Mouse (Mus musculus): ENCODE measurements at regions not wholly inside any gene's neighbourhood (a gene's known extent, or its start where the extent isn't known, plus 50 kb on each side); places are given as distances from the start of the nearest gene placed in this dataset.
A peak's percentile ranks its signal among the peaks of the same experiment; 100 is the strongest.

DNA sequence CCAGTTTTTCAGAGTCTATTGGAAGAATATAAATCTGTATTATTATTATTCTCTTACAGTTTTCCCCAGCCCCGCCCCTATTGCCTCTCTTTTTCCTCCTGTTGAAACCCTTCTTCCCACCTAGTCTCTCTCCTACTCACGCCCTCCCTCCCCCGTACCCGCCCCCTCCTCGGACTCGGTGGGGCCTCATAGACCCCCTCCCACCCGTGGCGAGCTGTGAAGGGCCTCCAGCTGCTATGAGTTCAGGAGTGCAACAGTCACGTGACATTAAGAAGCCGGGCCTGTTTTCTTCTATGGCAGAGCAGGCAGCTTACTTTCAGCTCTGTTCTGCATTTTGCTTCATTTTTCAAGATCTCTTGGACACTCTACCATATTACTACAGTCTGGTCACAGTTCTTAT, 139.8 kb downstream of the Icos start:
- ATAC-seq (ENCODE audit: low FRiP score) (no peak), DNase-seq (ENCODE audit: low spot score) (no peak)
- no peak overlapping the region for H3K9ac ChIP-seq (replicated peaks; ENCODE audit: low read length, poor library complexity, severe bottlenecking)
- H3K4me2 ChIP-seq (ENCODE audit: low read depth, low read length, poor library complexity, severe bottlenecking) = no peak overlapping the region
- 27% methylated on average over 10 of the region's 10 CpGs for WGBS
- H3K36me3 ChIP-seq (ENCODE audit: insufficient read depth, low read length) = no peaks in the 10 kb centered on the region
- no peak overlapping the region for H3K27ac ChIP-seq (ENCODE audit: low read depth, low read length)
- no peak overlapping the region for H3K4me3 ChIP-seq (ENCODE audit: low read depth, low read length)
- H3K4me1 ChIP-seq (ENCODE audit: insufficient read depth, low read length) = no peaks in the 10 kb centered on the region
- no peak for TF ChIP-seq CTCF (IDR thresholded peaks at IDR 0.05)
- H3K27me3 ChIP-seq (ENCODE audit: insufficient read depth, low read length) = no peaks in the 10 kb centered on the region
- no peaks in the 10 kb centered on the region for H3K9me3 ChIP-seq (ENCODE audit: low read length)

GRCm38 (mm10) chr1:61118071-61118470, 140.3 kb downstream of the Icos start:
- Histone ChIP-seq H3K4me1 (ENCODE audit: insufficient read depth, low read length) (no peaks in the 10 kb centered on the region), H3K4me3 (ENCODE audit: low read depth, low read length) (no peak overlapping the region), H3K27ac (ENCODE audit: low read depth, low read length) (no peak overlapping the region), H3K9me3 (ENCODE audit: low read length) (no peaks in the 10 kb centered on the region), H3K36me3 (ENCODE audit: insufficient read depth, low read length) (no peaks in the 10 kb centered on the region), H3K27me3 (ENCODE audit: insufficient read depth, low read length) (no peaks in the 10 kb centered on the region), H3K9ac (replicated peaks; ENCODE audit: low read length, poor library complexity, severe bottlenecking) (no peak overlapping the region), H3K4me2 (ENCODE audit: low read depth, low read length, poor library complexity, severe bottlenecking) (no peak overlapping the region)
- WGBS = 48% methylated on average over 4 of the region's 4 CpGs
- TF ChIP-seq CTCF (IDR thresholded peaks at IDR 0.05) = no peak
- no peak for DNase-seq (ENCODE audit: low spot score)
- no peak for ATAC-seq (ENCODE audit: low FRiP score)

DNA sequence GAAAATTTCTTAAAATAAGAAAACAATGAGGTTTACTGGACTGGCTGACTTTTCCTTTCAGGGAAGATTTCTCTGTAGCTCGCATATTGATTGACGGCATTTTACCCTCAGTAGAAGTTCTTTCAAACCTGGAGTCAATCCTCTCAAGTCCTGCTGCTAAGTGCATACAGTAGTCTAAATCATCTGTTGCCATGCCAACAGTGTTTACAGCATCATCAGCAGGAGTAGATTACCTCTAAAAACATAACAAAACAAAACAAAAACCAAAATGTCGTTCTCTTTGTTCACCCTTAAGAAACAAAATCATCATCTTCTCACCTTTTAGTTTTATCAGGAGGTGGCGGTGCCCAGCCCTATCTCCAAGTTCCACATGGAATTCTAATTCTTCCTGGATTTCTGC, 143.8 kb downstream of the Icos start:
- no peaks in the 10 kb centered on the region for H3K27me3 ChIP-seq (ENCODE audit: insufficient read depth, low read length)
- WGBS = 47% methylated on average over 4 of the region's 4 CpGs
- no peak overlapping the region for H3K9ac ChIP-seq (replicated peaks; ENCODE audit: low read length, poor library complexity, severe bottlenecking)
- no peak for ATAC-seq (ENCODE audit: low FRiP score)
- H3K36me3 ChIP-seq (ENCODE audit: insufficient read depth, low read length) = no peaks in the 10 kb centered on the region
- no peak for DNase-seq (ENCODE audit: low spot score)
- H3K4me3 ChIP-seq (ENCODE audit: low read depth, low read length) = no peak overlapping the region
- no peaks in the 10 kb centered on the region for H3K9me3 ChIP-seq (ENCODE audit: low read length)
- no peaks in the 10 kb centered on the region for H3K4me1 ChIP-seq (ENCODE audit: insufficient read depth, low read length)
- H3K27ac ChIP-seq (ENCODE audit: low read depth, low read length) = no peak overlapping the region
- TF ChIP-seq CTCF (IDR thresholded peaks at IDR 0.05) = no peak
- no peak overlapping the region for H3K4me2 ChIP-seq (ENCODE audit: low read depth, low read length, poor library complexity, severe bottlenecking)

- H3K27me3 ChIP-seq (ENCODE audit: insufficient read depth, low read length) = no peaks in the 10 kb centered on the region; the same call in 1 of the 2 replicates
- DNase-seq (ENCODE audit: low spot score) (no peak), ATAC-seq (ENCODE audit: low FRiP score) (no peak)
- no peak overlapping the region for H3K4me3 ChIP-seq (ENCODE audit: low read depth, low read length)
- no peak overlapping the region for H3K4me2 ChIP-seq (ENCODE audit: low read depth, low read length, poor library complexity, severe bottlenecking)
- H3K27ac ChIP-seq (ENCODE audit: low read depth, low read length) = no peak overlapping the region
- 0 out of 2 replicates have a peak, but pooled peaks have one; percentile 6 for TF ChIP-seq CTCF (IDR thresholded peaks at IDR 0.05)
- no peaks in the 10 kb centered on the region for H3K4me1 ChIP-seq (ENCODE audit: insufficient read depth, low read length)
- H3K36me3 ChIP-seq (ENCODE audit: insufficient read depth, low read length) = no peaks in the 10 kb centered on the region
- no peak overlapping the region for H3K9ac ChIP-seq (replicated peaks; ENCODE audit: low read length, poor library complexity, severe bottlenecking)
- WGBS = 95% methylated on average over 2 of the region's 2 CpGs
- H3K9me3 ChIP-seq (ENCODE audit: low read length) = no peaks in the 10 kb centered on the region
These were observed 147.4 kb downstream of the Icos start for GRCm38 (mm10) chr1:61125127-61125526.

DNA sequence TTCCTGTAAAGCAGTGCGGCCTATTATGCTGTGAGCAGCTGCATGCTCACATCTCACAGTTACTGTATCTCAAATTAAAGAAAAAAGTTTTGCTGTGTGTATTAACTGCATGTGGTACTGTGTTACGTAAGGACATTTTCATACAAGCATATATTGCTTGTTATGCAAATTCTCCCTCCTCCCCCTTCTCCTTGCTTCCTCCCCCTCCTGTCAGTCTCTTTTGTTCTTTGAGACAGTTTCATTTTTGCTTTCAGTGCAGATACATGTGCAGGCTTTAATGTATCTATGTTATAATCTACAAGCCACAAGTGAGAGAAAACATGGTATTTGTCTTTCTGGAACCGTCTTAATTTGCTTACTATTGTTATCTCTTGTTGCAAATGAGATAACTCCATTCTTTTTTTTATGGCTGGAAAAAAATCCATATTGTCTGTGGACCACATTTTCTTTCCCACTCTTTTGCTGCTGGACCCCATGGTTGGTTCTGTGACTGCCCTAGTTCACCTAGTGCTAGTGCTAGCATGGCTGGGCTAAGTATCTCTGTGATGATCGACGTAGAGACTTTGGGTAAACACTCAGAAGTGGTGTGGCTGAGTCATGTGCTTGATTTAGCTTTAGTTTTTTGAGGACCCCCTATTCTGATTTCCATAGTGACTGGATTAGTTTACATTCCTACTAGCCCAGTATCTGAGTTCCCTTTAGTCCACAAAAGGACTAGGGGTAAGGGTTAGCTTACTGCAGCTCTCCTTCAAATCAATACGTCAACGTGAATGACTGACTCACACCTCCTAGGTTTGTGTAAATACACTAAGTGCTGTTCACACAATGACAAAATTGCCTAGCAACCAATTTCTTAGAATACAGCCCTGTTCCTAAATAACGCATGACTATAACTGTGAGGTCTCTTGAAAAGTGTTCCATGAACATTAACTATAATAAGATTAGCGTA, 158.1 kb downstream of the Icos start:
- Histone ChIP-seq H3K4me1 (ENCODE audit: insufficient read depth, low read length) (no peaks in the 10 kb centered on the region), H3K27me3 (ENCODE audit: insufficient read depth, low read length) (no peaks in the 10 kb centered on the region), H3K9ac (replicated peaks; ENCODE audit: low read length, poor library complexity, severe bottlenecking) (no peak overlapping the region), H3K36me3 (ENCODE audit: insufficient read depth, low read length) (no peaks in the 10 kb centered on the region), H3K9me3 (ENCODE audit: low read length) (no peaks in the 10 kb centered on the region), H3K4me3 (ENCODE audit: low read depth, low read length) (no peak overlapping the region), H3K4me2 (ENCODE audit: low read depth, low read length, poor library complexity, severe bottlenecking) (no peak overlapping the region), H3K27ac (ENCODE audit: low read depth, low read length) (no peak overlapping the region)
- TF ChIP-seq CTCF (IDR thresholded peaks at IDR 0.05) = no peak
- ATAC-seq (ENCODE audit: low FRiP score) (no peak), DNase-seq (ENCODE audit: low spot score) (no peak)
- WGBS = 72% methylated on average over 9 of the region's 9 CpGs

DNA sequence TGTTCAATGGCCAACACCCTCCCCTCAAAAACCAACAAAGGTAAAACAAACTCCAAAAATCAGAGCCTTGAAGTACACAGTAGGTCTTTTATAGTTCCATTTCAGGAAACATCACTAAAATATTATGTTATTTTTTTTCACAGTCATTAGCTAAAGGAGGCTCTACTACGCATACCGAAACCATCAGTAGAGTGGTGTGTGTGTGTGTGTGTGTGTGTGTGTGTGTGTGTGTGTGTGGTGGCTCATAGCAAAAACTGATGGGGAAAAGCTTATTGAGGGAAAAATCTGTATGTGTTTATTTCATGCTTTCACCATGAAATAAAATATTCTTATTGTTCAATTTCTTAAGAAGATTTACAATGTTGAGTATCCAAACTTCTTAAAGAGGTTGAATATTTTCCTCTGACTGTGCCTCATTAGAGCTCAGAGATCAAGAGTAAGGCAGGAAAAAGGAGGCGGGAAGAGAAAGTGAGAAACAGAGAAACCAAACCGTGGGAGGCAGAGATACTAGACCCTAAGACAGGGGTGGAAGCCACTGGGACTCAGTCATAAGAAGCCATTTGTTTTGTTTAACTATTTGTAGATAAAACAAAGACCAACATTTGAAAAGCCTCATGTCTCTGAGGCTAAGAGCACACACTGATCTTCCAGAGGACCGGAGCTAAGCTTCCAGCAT, 159.6 kb downstream of the Icos start:
- H3K9me3 ChIP-seq (ENCODE audit: low read length) = no peaks in the 10 kb centered on the region
- H3K9ac ChIP-seq (replicated peaks; ENCODE audit: low read length, poor library complexity, severe bottlenecking) = no peak overlapping the region
- no peaks in the 10 kb centered on the region for H3K36me3 ChIP-seq (ENCODE audit: insufficient read depth, low read length)
- WGBS = 73% methylated on average over 5 of the region's 5 CpGs
- no peak overlapping the region for H3K27ac ChIP-seq (ENCODE audit: low read depth, low read length)
- TF ChIP-seq CTCF (IDR thresholded peaks at IDR 0.05) = no peak
- H3K4me2 ChIP-seq (ENCODE audit: low read depth, low read length, poor library complexity, severe bottlenecking) = no peak overlapping the region
- DNase-seq (ENCODE audit: low spot score) (no peak), ATAC-seq (ENCODE audit: low FRiP score) (no peak)
- no peaks in the 10 kb centered on the region for H3K27me3 ChIP-seq (ENCODE audit: insufficient read depth, low read length)
- H3K4me1 ChIP-seq (ENCODE audit: insufficient read depth, low read length) = no peaks in the 10 kb centered on the region
- no peak overlapping the region for H3K4me3 ChIP-seq (ENCODE audit: low read depth, low read length)
